Comparison of ENCODE assay signal across 22 mouse cellular contexts in the genomic region with DNA sequence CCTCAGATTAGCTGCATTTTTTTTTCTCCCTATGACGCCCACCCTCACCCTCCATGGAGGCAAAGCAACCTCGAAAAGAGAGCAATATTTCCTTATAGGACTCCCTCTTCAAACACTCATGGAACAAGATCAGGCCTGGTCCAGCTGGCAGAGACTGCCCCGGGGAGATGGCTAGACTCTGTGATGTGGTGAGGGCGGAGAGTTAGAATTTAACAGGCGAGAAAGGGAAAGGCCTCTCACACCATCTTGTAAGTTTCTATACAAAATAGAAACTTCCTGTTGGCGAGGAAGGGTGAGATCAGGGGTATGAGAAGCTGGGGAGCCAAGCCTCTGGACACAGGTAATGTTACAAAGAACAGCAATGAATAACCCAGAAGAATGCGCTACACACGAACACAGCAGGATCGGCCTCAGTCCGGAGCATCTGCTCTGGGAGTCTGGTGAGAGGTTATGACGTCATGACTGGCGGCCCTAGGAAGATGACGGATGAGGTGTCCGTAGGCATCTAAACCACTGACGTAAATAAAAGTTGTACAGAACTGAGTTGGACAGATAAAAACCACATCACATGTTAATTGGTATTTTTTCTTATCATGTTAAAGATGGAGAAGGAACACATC.
DNase-seq lines count a peak whose midpoint lies in the region; ATAC-seq and TF ChIP-seq lines count a peak whose summit lies in the region.
"Had no signal": no experiment of that assay in that cellular context is flagged by ENCODE, and none has a peak within 500 bp of the region (broad histone marks: within the 10 kb centered on the region; RNA-seq: fewer than 3 reads in every experiment).

No protein-coding gene starts in this region.

- WGBS in liver, embryonic 16.5 days (ENCODE audit: insufficient replicate concordance): 71% methylated on average over 15 of the region's 15 CpGs
- 71% methylated on average over 15 of the region's 15 CpGs for WGBS in liver, embryonic 12.5 days (ENCODE audit: insufficient replicate concordance)
- WGBS in intestine, postnatal 0 days: 74% methylated on average over 15 of the region's 15 CpGs
- 72% methylated on average over 15 of the region's 15 CpGs for WGBS in kidney, postnatal 0 days
- WGBS in limb, embryonic 13.5 days: 63% methylated on average over 15 of the region's 15 CpGs
- 86% methylated on average over 15 of the region's 15 CpGs for WGBS in hindbrain, embryonic 10.5 days

- no peaks in the 10 kb centered on the region for H3K9me3 ChIP-seq in liver, embryonic 16.5 days (replicated peaks; ENCODE audit: control insufficient read depth, low read length)
- H3K9me3 ChIP-seq in liver, embryonic 12.5 days (replicated peaks): no peaks in the 10 kb centered on the region
- H3K9me3 ChIP-seq in intestine, postnatal 0 days (ENCODE audit: control insufficient read depth): no peaks in the 10 kb centered on the region
- no peaks in the 10 kb centered on the region for H3K9me3 ChIP-seq in kidney, postnatal 0 days (replicated peaks; ENCODE audit: low read length)
- H3K9me3 ChIP-seq in limb, embryonic 13.5 days: no peaks in the 10 kb centered on the region; the same call in 1 of the 2 replicates
- H3K9me3 ChIP-seq in hindbrain, embryonic 10.5 days: no peaks in the 10 kb centered on the region
- H3K9me3 ChIP-seq: embryonic facial prominence, embryonic 10.5 days; forebrain, embryonic 12.5 days; liver, embryonic 13.5 days; midbrain, embryonic 15.5 days had no signal

- no peak for DNase-seq in kidney, postnatal 0 days (ENCODE audit: low spot score)
- no peak for DNase-seq in spleen, postnatal 10 days (ENCODE audit: low spot score in 2 of 2)
- no peak for DNase-seq in hindbrain, embryonic 10.5 days (ENCODE audit: low spot score)
- DNase-seq in left cerebral cortex, adult 8-10 months (ENCODE audit: low spot score in 2 of 2): no peak
- DNase-seq: adrenal gland, adult 2 months; cerebellum, adult 8-10 months; gastrocnemius, adult 2 months; liver, embryonic 13.5 days; lung, postnatal 10 days; retina, postnatal 1 day; right cerebral cortex, postnatal 4 days; thymus, postnatal 14 days had no signal

- H3K4me2 ChIP-seq in liver, embryonic 16.5 days (ENCODE audit: low read depth, low read length): no peak overlapping the region
- H3K4me2 ChIP-seq in liver, embryonic 12.5 days: no peak overlapping the region
- H3K4me2 ChIP-seq in intestine, postnatal 0 days (replicated peaks; ENCODE audit: low read depth): no peak overlapping the region
- no peak overlapping the region for H3K4me2 ChIP-seq in kidney, postnatal 0 days (ENCODE audit: low read length)
- no peak overlapping the region for H3K4me2 ChIP-seq in limb, embryonic 13.5 days (replicated peaks)
- H3K4me2 ChIP-seq: forebrain, embryonic 12.5 days; liver, embryonic 13.5 days; midbrain, embryonic 15.5 days had no signal

- no peaks in the 10 kb centered on the region for H3K27me3 ChIP-seq in liver, embryonic 16.5 days (ENCODE audit: control insufficient read depth, insufficient read depth, low read depth, low read length)
- H3K27me3 ChIP-seq in liver, embryonic 12.5 days (replicated peaks): 0 out of 2 replicates have a peak, but pooled peaks cover 2% of the 10 kb centered on the region
- H3K27me3 ChIP-seq in intestine, postnatal 0 days (replicated peaks; ENCODE audit: control insufficient read depth, insufficient read depth, low read length): no peaks in the 10 kb centered on the region
- no peaks in the 10 kb centered on the region for H3K27me3 ChIP-seq in kidney, postnatal 0 days (ENCODE audit: insufficient read depth, low read length)
- H3K27me3 ChIP-seq in limb, embryonic 13.5 days: no peaks in the 10 kb centered on the region
- H3K27me3 ChIP-seq in hindbrain, embryonic 10.5 days (ENCODE audit: insufficient read depth, poor library complexity, severe bottlenecking): no peaks in the 10 kb centered on the region
- H3K27me3 ChIP-seq: forebrain, embryonic 12.5 days; liver, embryonic 13.5 days; midbrain, embryonic 15.5 days had no signal

- ATAC-seq in liver, embryonic 16.5 days (ENCODE audit: low read depth): no peak
- no peak for ATAC-seq in liver, embryonic 12.5 days
- no peak for ATAC-seq in intestine, postnatal 0 days
- ATAC-seq in kidney, postnatal 0 days (replicated peaks; ENCODE audit: low FRiP score, low read depth): peak; percentile 55
- no peak for ATAC-seq in limb, embryonic 13.5 days (ENCODE audit: low FRiP score, low read depth)
- ATAC-seq: hindbrain, postnatal 0 days; midbrain, embryonic 15.5 days had no signal

- peaks cover 4% of the 10 kb centered on the region for H3K4me1 ChIP-seq in liver, embryonic 16.5 days (ENCODE audit: control insufficient read depth, low read depth, low read length)
- no peaks in the 10 kb centered on the region for H3K4me1 ChIP-seq in liver, embryonic 12.5 days
- H3K4me1 ChIP-seq in intestine, postnatal 0 days (replicated peaks; ENCODE audit: control insufficient read depth, insufficient read depth, low read length): peaks cover 14% of the 10 kb centered on the region; the same call in 1 of the 2 replicates
- H3K4me1 ChIP-seq in kidney, postnatal 0 days (replicated peaks; ENCODE audit: insufficient read depth, low read length): peaks cover 2% of the 10 kb centered on the region; the same call in 1 of the 2 replicates
- H3K4me1 ChIP-seq in limb, embryonic 13.5 days: peaks cover 34% of the 10 kb centered on the region
- H3K4me1 ChIP-seq in hindbrain, embryonic 10.5 days (replicated peaks): no peaks in the 10 kb centered on the region
- H3K4me1 ChIP-seq: forebrain, embryonic 12.5 days; midbrain, embryonic 15.5 days had no signal

- H3K27ac ChIP-seq in liver, embryonic 16.5 days (ENCODE audit: low read length): peak overlapping the region; percentile 76
- no peak overlapping the region for H3K27ac ChIP-seq in liver, embryonic 12.5 days
- peak overlapping the region; percentile 73 for H3K27ac ChIP-seq in intestine, postnatal 0 days (ENCODE audit: low read depth, low read length)
- peak overlapping the region; percentile 73 for H3K27ac ChIP-seq in kidney, postnatal 0 days
- H3K27ac ChIP-seq in limb, embryonic 13.5 days: 0 out of 2 replicates have a peak overlapping the region, but pooled peaks have one; percentile 11
- H3K27ac ChIP-seq in hindbrain, embryonic 10.5 days: no peak overlapping the region
- H3K27ac ChIP-seq: embryonic facial prominence, embryonic 10.5 days; forebrain, embryonic 12.5 days; gastrocnemius, adult 2 months; hindbrain, postnatal 0 days; liver, embryonic 13.5 days; midbrain, embryonic 15.5 days; stomach, postnatal 0 days had no signal

- TF ChIP-seq CTCF in intestine, postnatal 0 days (IDR thresholded peaks at IDR 0.05; ENCODE audit: low read depth): no peak
- no peak for TF ChIP-seq CTCF in kidney, postnatal 0 days (IDR thresholded peaks at IDR 0.05; ENCODE audit: low read depth)

- no peaks in the 10 kb centered on the region for H3K36me3 ChIP-seq in liver, embryonic 16.5 days (ENCODE audit: control insufficient read depth, insufficient read depth)
- no peaks in the 10 kb centered on the region for H3K36me3 ChIP-seq in liver, embryonic 12.5 days
- H3K36me3 ChIP-seq in intestine, postnatal 0 days (ENCODE audit: control insufficient read depth, insufficient read depth): no peaks in the 10 kb centered on the region
- H3K36me3 ChIP-seq in kidney, postnatal 0 days (ENCODE audit: insufficient read depth, low read length): no peaks in the 10 kb centered on the region
- H3K36me3 ChIP-seq in limb, embryonic 13.5 days: no peaks in the 10 kb centered on the region
- no peaks in the 10 kb centered on the region for H3K36me3 ChIP-seq in hindbrain, embryonic 10.5 days
- H3K36me3 ChIP-seq: embryonic facial prominence, embryonic 10.5 days; forebrain, embryonic 12.5 days; liver, embryonic 13.5 days; midbrain, embryonic 15.5 days had no signal

- no peak overlapping the region for H3K9ac ChIP-seq in liver, embryonic 16.5 days (ENCODE audit: low read depth, low read length)
- no peak overlapping the region for H3K9ac ChIP-seq in liver, embryonic 12.5 days
- no peak overlapping the region for H3K9ac ChIP-seq in intestine, postnatal 0 days (ENCODE audit: low read depth, low read length)
- no peak overlapping the region for H3K9ac ChIP-seq in kidney, postnatal 0 days (ENCODE audit: low read depth, low read length)
- H3K9ac ChIP-seq in limb, embryonic 13.5 days: no peak overlapping the region
- H3K9ac ChIP-seq: forebrain, embryonic 12.5 days; liver, embryonic 13.5 days; midbrain, embryonic 15.5 days had no signal

- no peak overlapping the region for H3K4me3 ChIP-seq in liver, embryonic 16.5 days (ENCODE audit: low read depth, low read length)
- H3K4me3 ChIP-seq in liver, embryonic 12.5 days: no peak overlapping the region
- H3K4me3 ChIP-seq in intestine, postnatal 0 days (ENCODE audit: low read depth, low read length): no peak overlapping the region
- no peak overlapping the region for H3K4me3 ChIP-seq in kidney, postnatal 0 days (replicated peaks; ENCODE audit: low read depth, low read length)
- no peak overlapping the region for H3K4me3 ChIP-seq in limb, embryonic 13.5 days
- no peak overlapping the region for H3K4me3 ChIP-seq in hindbrain, embryonic 10.5 days
- H3K4me3 ChIP-seq: embryonic facial prominence, embryonic 10.5 days; forebrain, embryonic 12.5 days; gastrocnemius, adult 2 months; liver, embryonic 13.5 days; megakaryocyte, embryonic 14.5 days; midbrain, embryonic 15.5 days had no signal

Comparison
In these comparisons a context has a peak if more than half of its experiments do, and no peak if none do; other contexts are left out.
1. H3K27ac ChIP-seq: peak in liver, embryonic 16.5 days (single experiment), intestine, postnatal 0 days (single experiment), kidney, postnatal 0 days (single experiment) and limb, embryonic 13.5 days (single experiment); none in liver, embryonic 12.5 days (single experiment) and hindbrain, embryonic 10.5 days (single experiment).